Mouse (Mus musculus) forebrain, embryonic 15.5 days (tissue): ENCODE measurements around the gene Fosl1. TPM values are rescaled to one million over a fixed set of nuclear protein-coding genes. Genes with fewer than 3 reads are reported as not detected.

Source experiments
- ATAC-seq: fragments of 200-750 bp; cut with Nextera tagmentation; replicated peaks from 2 replicates; pipeline ENCODE4 v1.8.0; 2017; ENCODE audit warnings: mild to moderate bottlenecking, moderate TSS enrichment, moderate library complexity
- H3K27ac ChIP-seq: fragments of 300-500 bp; sonication (generic); replicated peaks from 2 replicates; pipeline ENCODE4 v1.5.1; 2015; ENCODE audit warnings: mild to moderate bottlenecking, inconsistent platforms
- H3K27me3 ChIP-seq: fragments of 300-500 bp; sonication (generic); 2 replicates; pipeline ENCODE4 v1.6.1; 2015; ENCODE audit warnings: inconsistent platforms
- H3K36me3 ChIP-seq: fragments of 300-500 bp; sonication (generic); 2 replicates; pipeline ENCODE4 v1.6.1; 2015; ENCODE audit warnings: mild to moderate bottlenecking, inconsistent platforms
- H3K4me1 ChIP-seq: fragments of 300-500 bp; sonication (generic); 2 replicates; pipeline ENCODE4 v1.6.1; 2015; ENCODE audit warnings: inconsistent platforms
- H3K4me2 ChIP-seq: fragments of 300-500 bp; sonication (generic); replicated peaks from 2 replicates; pipeline ENCODE4 v1.6.1; 2015; ENCODE audit warnings: mild to moderate bottlenecking, inconsistent platforms
- H3K4me3 ChIP-seq: fragments of 300-500 bp; sonication (generic); 2 replicates; pipeline ENCODE4 v1.5.1; 2015; ENCODE audit warnings: mild to moderate bottlenecking, inconsistent platforms
- H3K9ac ChIP-seq: fragments of 300-500 bp; sonication (generic); replicated peaks from 2 replicates; pipeline ENCODE4 v1.6.1; 2015; ENCODE audit warnings: mild to moderate bottlenecking, inconsistent platforms
- H3K9me3 ChIP-seq: fragments of 300-500 bp; sonication (generic); 2 replicates; pipeline ENCODE4 v1.6.1; 2016; ENCODE audit warnings: inconsistent platforms
- WGBS: fragments of 180-500 bp; shearing (Covaris S2); methylation state at CpG from one replicate; pipeline ENCODE4 v1.1.7; 2015; ENCODE audit warnings: mixed read lengths; 5-methylcytosine and 5-hydroxymethylcytosine counted together
- polyA plus RNA-seq: library from polyadenylated mRNA; unstranded; fragments of >200 nt; fragmentation: Nextera tagmentation; extraction: Ambion mirVana; gene quantifications from 2 replicates; pipeline ENCODE4 v1.2.1, GENCODE M21; 2015

Fosl1 gene
- polyA plus RNA-seq, 1 experiment from 2014 or later = not detected

GRCm38 (mm10) chr19:5414534-5414957 lies 32.8 kb upstream of the Fosl1 start:
- Histone ChIP-seq H3K9ac (no peak overlapping the region), H3K27ac (no peak overlapping the region), H3K4me1 (no peaks in the 10 kb centered on the region), H3K4me3 (no peak overlapping the region), H3K36me3 (no peaks in the 10 kb centered on the region), H3K9me3 (no peaks in the 10 kb centered on the region), H3K4me2 (no peak overlapping the region), H3K27me3 (no peaks in the 10 kb centered on the region)
- WGBS = 58% methylated on average over 2 of the region's 2 CpGs
- no peak for ATAC-seq

GRCm38 (mm10) chr19:5418750-5419466 lies 28.4 kb upstream of the Fosl1 start:
- no peak for ATAC-seq
- H3K36me3 ChIP-seq = peaks cover 16% of the 10 kb centered on the region
- no peaks in the 10 kb centered on the region for H3K9me3 ChIP-seq
- no peak overlapping the region for H3K27ac ChIP-seq
- peaks cover 23% of the 10 kb centered on the region for H3K4me1 ChIP-seq
- H3K4me2 ChIP-seq = no peak overlapping the region
- no peak overlapping the region for H3K4me3 ChIP-seq
- no peak overlapping the region for H3K9ac ChIP-seq
- WGBS = 96% methylated on average over 8 of the region's 8 CpGs
- H3K27me3 ChIP-seq = no peaks in the 10 kb centered on the region

- H3K9me3 ChIP-seq = no peaks in the 10 kb centered on the region
- H3K27me3 ChIP-seq = no peaks in the 10 kb centered on the region
- H3K36me3 ChIP-seq = peaks cover 16% of the 10 kb centered on the region
- no peak overlapping the region for H3K4me2 ChIP-seq
- no peak for ATAC-seq
- 90% methylated on average over 9 of the region's 9 CpGs for WGBS
- H3K9ac ChIP-seq = no peak overlapping the region
- no peak overlapping the region for H3K4me3 ChIP-seq
- H3K27ac ChIP-seq = no peak overlapping the region
- peaks cover 25% of the 10 kb centered on the region for H3K4me1 ChIP-seq
These were observed 27.7 kb upstream of the Fosl1 start for GRCm38 (mm10) chr19:5419630-5420029.

DNA sequence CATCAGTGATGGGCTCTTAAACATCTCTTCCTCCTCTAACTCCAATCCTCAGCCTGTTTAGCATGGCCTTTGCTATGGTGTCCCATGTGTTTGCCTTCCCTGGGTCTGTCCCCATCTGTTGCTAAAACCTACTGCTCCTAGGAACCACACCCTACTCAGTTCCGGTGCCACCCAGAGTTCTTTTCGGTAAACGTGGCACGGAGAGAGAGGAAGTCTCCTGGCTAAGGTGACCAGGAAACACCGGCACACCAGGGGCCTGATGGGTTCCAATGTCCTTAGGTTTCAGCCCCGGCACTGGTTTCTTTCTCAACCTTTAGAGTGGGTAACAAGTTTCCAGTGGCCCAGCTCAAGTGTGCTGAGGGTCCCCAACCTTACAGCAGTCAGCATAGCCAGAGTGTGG lies 26.8 kb upstream of the Fosl1 start:
- WGBS = 96% methylated on average over 6 of the region's 6 CpGs
- H3K9ac ChIP-seq = no peak overlapping the region

DNA sequence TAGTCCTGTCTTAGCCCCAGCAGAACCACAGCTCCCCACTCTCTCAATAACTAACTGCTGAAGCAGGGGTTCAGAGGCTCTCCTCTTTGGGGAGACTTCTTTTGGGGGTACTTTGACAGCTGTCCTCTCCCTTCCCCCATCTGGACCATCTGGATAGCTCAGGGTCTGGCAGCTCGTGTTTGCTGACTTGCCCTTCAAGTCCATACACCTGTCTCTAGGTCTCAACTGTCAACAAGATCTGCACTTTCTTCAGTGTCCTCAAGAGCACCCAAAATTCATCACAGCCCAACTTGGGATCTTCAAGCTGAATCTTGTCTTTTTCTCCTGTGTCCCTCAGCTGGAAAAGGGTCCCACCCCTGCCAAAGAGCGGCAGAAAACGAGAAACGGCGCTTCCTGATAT lies 25.6 kb upstream of the Fosl1 start:
- 86% methylated on average over 5 of the region's 5 CpGs for WGBS
- Histone ChIP-seq H3K36me3 (peaks cover 16% of the 10 kb centered on the region), H3K4me1 (peaks cover 38% of the 10 kb centered on the region), H3K4me3 (no peak overlapping the region), H3K4me2 (no peak overlapping the region), H3K9ac (0 out of 2 replicates have a peak overlapping the region, but pooled peaks have one; percentile 7), H3K27me3 (no peaks in the 10 kb centered on the region), H3K27ac (no peak overlapping the region), H3K9me3 (no peaks in the 10 kb centered on the region)
- ATAC-seq = no peak

More for the DNA sequence above, 26.8 kb upstream of the Fosl1 start:
- H3K27me3 ChIP-seq = no peaks in the 10 kb centered on the region
- H3K4me1 ChIP-seq = peaks cover 26% of the 10 kb centered on the region
- H3K9me3 ChIP-seq = no peaks in the 10 kb centered on the region
- H3K27ac ChIP-seq = no peak overlapping the region
- no peak overlapping the region for H3K4me3 ChIP-seq
- no peak overlapping the region for H3K4me2 ChIP-seq
- peaks cover 16% of the 10 kb centered on the region for H3K36me3 ChIP-seq
- no peak for ATAC-seq

- peaks cover 43% of the 10 kb centered on the region for H3K4me1 ChIP-seq
- peaks cover 20% of the 10 kb centered on the region for H3K36me3 ChIP-seq
- H3K27ac ChIP-seq = no peak overlapping the region
- H3K27me3 ChIP-seq = no peaks in the 10 kb centered on the region
- H3K9me3 ChIP-seq = no peaks in the 10 kb centered on the region
- H3K4me3 ChIP-seq = no peak overlapping the region
- no peak overlapping the region for H3K9ac ChIP-seq
- ATAC-seq = no peak
- 86% methylated on average over 10 of the region's 10 CpGs for WGBS
- no peak overlapping the region for H3K4me2 ChIP-seq
These were observed 25.1 kb upstream of the Fosl1 start for GRCm38 (mm10) chr19:5422267-5422666.

DNA sequence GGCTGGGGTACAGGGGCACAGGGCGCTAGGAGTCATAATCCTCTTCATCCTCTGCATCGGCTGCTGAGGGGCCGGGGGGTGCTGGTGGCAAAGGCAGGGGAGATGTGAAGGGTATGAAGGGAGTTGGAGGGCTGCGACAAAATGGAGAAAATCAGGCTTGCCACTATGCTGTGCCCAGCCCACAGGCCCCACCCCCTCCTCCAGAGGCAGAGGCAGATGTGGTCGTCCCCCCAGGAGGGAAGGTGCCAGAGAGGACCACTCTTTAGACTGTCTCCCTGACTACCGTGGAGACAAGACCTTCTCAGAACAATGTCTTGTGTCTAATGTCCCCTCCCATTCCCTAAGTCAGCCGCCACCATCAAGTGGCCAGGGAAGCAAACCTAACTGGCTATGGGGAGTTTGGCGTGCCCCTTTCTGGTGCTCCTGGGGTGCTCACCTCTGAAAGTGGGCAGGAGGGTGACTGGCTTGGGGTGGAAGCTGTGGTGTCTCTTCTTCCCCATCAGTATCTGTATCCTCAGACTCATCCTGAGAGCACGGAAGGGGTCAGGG lies 24.4 kb upstream of the Fosl1 start:
- 75% methylated on average over 9 of the region's 9 CpGs for WGBS
- Histone ChIP-seq H3K27ac (no peak overlapping the region), H3K27me3 (no peaks in the 10 kb centered on the region), H3K9me3 (no peaks in the 10 kb centered on the region), H3K9ac (peak overlapping the region; percentile 66; the same call in 1 of the 2 replicates), H3K36me3 (peaks cover 22% of the 10 kb centered on the region), H3K4me2 (peak overlapping the region; percentile 80), H3K4me1 (peaks cover 43% of the 10 kb centered on the region), H3K4me3 (peak overlapping the region; percentile 81)
- no peak for ATAC-seq

GRCm38 (mm10) chr19:5423561-5423960 lies 23.8 kb upstream of the Fosl1 start:
- Histone ChIP-seq H3K27ac (no peak overlapping the region), H3K9ac (peak overlapping the region; percentile 66), H3K9me3 (no peaks in the 10 kb centered on the region), H3K27me3 (no peaks in the 10 kb centered on the region), H3K4me3 (peak overlapping the region; percentile 81), H3K4me2 (peak overlapping the region; percentile 80), H3K36me3 (peaks cover 22% of the 10 kb centered on the region), H3K4me1 (peaks cover 43% of the 10 kb centered on the region)
- 62% methylated on average over 12 of the region's 12 CpGs for WGBS
- no peak for ATAC-seq

DNA sequence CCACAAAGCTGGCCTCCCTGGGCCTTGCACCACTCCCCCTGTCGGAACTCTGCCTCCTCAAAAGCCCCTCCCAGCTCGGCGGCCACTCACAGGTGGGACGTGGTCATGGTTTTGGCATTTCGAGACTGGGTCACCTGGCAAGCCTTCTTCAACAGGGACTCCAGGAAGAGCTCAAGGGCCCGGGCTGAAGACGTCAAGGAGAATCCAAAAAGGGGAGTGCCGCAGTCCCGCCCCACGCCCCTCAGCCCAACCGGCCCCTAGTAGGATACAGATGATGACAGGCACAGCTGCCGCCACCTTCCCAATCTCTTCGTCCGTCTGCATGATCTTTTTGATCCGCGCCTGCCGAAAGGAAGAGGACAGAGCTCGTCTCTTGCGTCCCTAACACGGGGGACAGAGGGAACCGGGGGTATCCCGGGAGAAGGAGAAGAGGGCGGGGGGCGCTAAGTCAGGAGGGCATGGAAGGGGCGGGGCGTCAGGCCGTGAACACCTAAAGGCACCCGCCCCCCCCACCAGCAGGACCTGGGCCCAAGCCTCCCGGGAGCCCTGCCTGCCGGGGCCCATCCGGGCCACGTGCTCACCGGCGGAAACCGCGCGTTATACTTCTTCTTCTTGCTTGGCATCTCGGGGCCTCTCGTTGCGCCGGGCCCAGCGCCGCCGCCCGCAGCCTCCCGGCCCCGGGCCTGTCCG lies 23.1 kb upstream of the Fosl1 start:
- 3% methylated on average over 34 of the region's 48 CpGs for WGBS
- ATAC-seq = peak; percentile 17
- H3K27me3 ChIP-seq = no peaks in the 10 kb centered on the region
- peak overlapping the region; percentile 81 for H3K4me3 ChIP-seq
- H3K9me3 ChIP-seq = no peaks in the 10 kb centered on the region
- H3K27ac ChIP-seq = peak overlapping the region; percentile 85
- peak overlapping the region; percentile 80 for H3K4me2 ChIP-seq
- peaks cover 22% of the 10 kb centered on the region for H3K36me3 ChIP-seq
- peaks cover 43% of the 10 kb centered on the region for H3K4me1 ChIP-seq
- peak overlapping the region; percentile 66 for H3K9ac ChIP-seq

- peaks cover 43% of the 10 kb centered on the region for H3K4me1 ChIP-seq
- H3K27ac ChIP-seq = peak within 1 kb of the TSS; percentile 87
- peak within 1 kb of the TSS; percentile 81 for H3K4me3 ChIP-seq
- ATAC-seq = peak; percentile 93
- no peaks in the 10 kb centered on the region for H3K9me3 ChIP-seq
- under 1% methylated on average over 75 of the region's 87 CpGs for whole genome bisulfite sequencing
- H3K4me2 ChIP-seq = peak within 1 kb of the TSS; percentile 80
- H3K36me3 ChIP-seq = peaks cover 19% of the 10 kb centered on the region
- no peaks in the 10 kb centered on the region for H3K27me3 ChIP-seq
- peak within 1 kb of the TSS; percentile 89 for H3K9ac ChIP-seq
These were observed 22.3 kb upstream of the Fosl1 start, which contains the start of the genes Drap1 and AI837181 for GRCm38 (mm10) chr19:5424782-5425741. Gene Drap1 (minus strand): TSS chr19:5424979. Gene AI837181 (plus strand): TSS chr19:5425144.

- peak overlapping the region; percentile 67 for H3K4me2 ChIP-seq
- no peaks in the 10 kb centered on the region for H3K27me3 ChIP-seq
- peaks cover 43% of the 10 kb centered on the region for H3K4me1 ChIP-seq
- H3K9ac ChIP-seq = peak overlapping the region; percentile 89
- H3K27ac ChIP-seq = peak overlapping the region; percentile 87; the same call in 1 of the 2 replicates
- WGBS = 91% methylated on average over 18 of the region's 18 CpGs
- ATAC-seq = no peak
- H3K4me3 ChIP-seq = peak overlapping the region; percentile 81
- no peaks in the 10 kb centered on the region for H3K9me3 ChIP-seq
- peaks cover 13% of the 10 kb centered on the region for H3K36me3 ChIP-seq
These were observed 21.3 kb upstream of the Fosl1 start for GRCm38 (mm10) chr19:5425906-5426565.
